Mouse (Mus musculus): ENCODE data around the gene Myb.
A peak's percentile ranks its signal among the peaks of the same experiment; 100 is the strongest.

The Myb gene

GRCm38 (mm10) chr10:21160537-21161358 lies at the start of gene Myb:
Myb (minus strand) TSS chr10:21160984.
- DNase-seq, result peak; percentile 81

GRCm38 (mm10) chr10:21207378-21207777 lies 46.6 kb upstream of the Myb start:
- no peak for DNase-seq

GRCm38 (mm10) chr10:21206232-21206631 lies 45.4 kb upstream of the Myb start:
- DNase-seq, result no peak

- no peak for DNase-seq
These were observed 43.8 kb upstream of the Myb start for GRCm38 (mm10) chr10:21204496-21205085.

- DNase-seq, result no peak
These were observed 43.1 kb upstream of the Myb start for GRCm38 (mm10) chr10:21203886-21204285.

- no peak for DNase-seq
These were observed 42.7 kb upstream of the Myb start for GRCm38 (mm10) chr10:21203461-21203860.

GRCm38 (mm10) chr10:21200761-21201160 lies 40.0 kb upstream of the Myb start:
- no peak for DNase-seq

GRCm38 (mm10) chr10:21200322-21200721 lies 39.5 kb upstream of the Myb start:
- no peak for DNase-seq

GRCm38 (mm10) chr10:21196646-21197116 lies 35.9 kb upstream of the Myb start:
- no peak for DNase-seq

GRCm38 (mm10) chr10:21195597-21195996 lies 34.8 kb upstream of the Myb start:
- DNase-seq, result no peak

GRCm38 (mm10) chr10:21193935-21194505 lies 33.2 kb upstream of the Myb start:
- DNase-seq, result no peak

- DNase-seq, result no peak
These were observed 32.5 kb upstream of the Myb start for GRCm38 (mm10) chr10:21193088-21193934.

GRCm38 (mm10) chr10:21192436-21192835 lies 31.7 kb upstream of the Myb start:
- no peak for DNase-seq

- no peak for DNase-seq
These were observed 29.1 kb upstream of the Myb start for GRCm38 (mm10) chr10:21189756-21190397.

GRCm38 (mm10) chr10:21189275-21189601 lies 28.5 kb upstream of the Myb start:
- DNase-seq, result no peak

- DNase-seq, result peak; percentile 62
These were observed 27.9 kb upstream of the Myb start for GRCm38 (mm10) chr10:21188564-21189274.

GRCm38 (mm10) chr10:21187847-21188246 lies 27.1 kb upstream of the Myb start:
- no peak for DNase-seq

GRCm38 (mm10) chr10:21186733-21187132 lies 25.9 kb upstream of the Myb start:
- DNase-seq, result no peak

- DNase-seq, result no peak
These were observed 17.9 kb upstream of the Myb start for GRCm38 (mm10) chr10:21178711-21179110.

- no peak for DNase-seq
These were observed 17.5 kb upstream of the Myb start for GRCm38 (mm10) chr10:21178281-21178680.

GRCm38 (mm10) chr10:21172650-21173200 lies 11.9 kb upstream of the Myb start:
- no peak for DNase-seq

GRCm38 (mm10) chr10:21168466-21168865 lies 7.7 kb upstream of the Myb start:
- no peak for DNase-seq

Data from kidney, postnatal 14 days (tissue).